Mouse (Mus musculus): ENCODE data around the gene Krtap19-2.

Gene Krtap19-2

GRCm38 (mm10) chr16:88874169-88874568 lies at the start of gene Krtap19-2:
TSS of gene Krtap19-2 (minus strand) at chr16:88874269.
- in situ Hi-C loops (cut with MseI, MboI): no loop called here

GRCm38 (mm10) chr16:88896357-88896756 lies 22.3 kb upstream of the Krtap19-2 start, which contains the start of gene Krtap19-5:
TSS of gene Krtap19-5 (minus strand) at chr16:88896457.
- in situ Hi-C loops (cut with MseI, MboI): no loop called here

- in situ Hi-C loops (cut with MseI, MboI): no loop called here
Measured at GRCm38 (mm10) chr16:88886870-88887269, 12.8 kb upstream of the Krtap19-2 start.

GRCm38 (mm10) chr16:88884989-88885388 lies 10.9 kb upstream of the Krtap19-2 start, which contains the start of gene Krtap19-4:
TSS of gene Krtap19-4 (minus strand) at chr16:88885089.
- in situ Hi-C loops (cut with MseI, MboI): no loop called here

GRCm38 (mm10) chr16:88877938-88878337 lies 3.9 kb upstream of the Krtap19-2 start, which contains the start of gene Krtap19-3:
TSS of gene Krtap19-3 (minus strand) at chr16:88878038.
- in situ Hi-C loops (cut with MseI, MboI): no loop called here

- in situ Hi-C loops (cut with MseI, MboI): no loop called here
Measured at GRCm38 (mm10) chr16:88869311-88869710, 4.8 kb downstream of the Krtap19-2 start, which contains the start of gene Krtap19-1. TSS of gene Krtap19-1 (minus strand) at chr16:88869411.

GRCm38 (mm10) chr16:88864887-88865407 lies 9.1 kb downstream of the Krtap19-2 start:
- in situ Hi-C loops (cut with MseI, MboI): no loop called here

GRCm38 (mm10) chr16:88851450-88851849 lies 22.6 kb downstream of the Krtap19-2 start:
- in situ Hi-C loops (cut with MseI, MboI): no loop called here

GRCm38 (mm10) chr16:88848558-88848957 lies 25.5 kb downstream of the Krtap19-2 start:
- in situ Hi-C loops (cut with MseI, MboI): no loop called here

- in situ Hi-C loops (cut with MseI, MboI): no loop called here
Measured at GRCm38 (mm10) chr16:88847363-88847762, 26.7 kb downstream of the Krtap19-2 start.

- in situ Hi-C loops (cut with MseI, MboI): no loop called here
Measured at GRCm38 (mm10) chr16:88826978-88827377, 47.1 kb downstream of the Krtap19-2 start.

GRCm38 (mm10) chr16:88826095-88826652 lies 47.9 kb downstream of the Krtap19-2 start, which contains the start of gene Krtap14:
TSS of gene Krtap14 (minus strand) at chr16:88826145.
- in situ Hi-C loops (cut with MseI, MboI): no loop called here

- in situ Hi-C loops (cut with MseI, MboI): no loop called here
Measured at GRCm38 (mm10) chr16:88823736-88824135, 50.3 kb downstream of the Krtap19-2 start.
